Comparison of ENCODE assay signal across 1 mouse cellular context in the genomic region with DNA sequence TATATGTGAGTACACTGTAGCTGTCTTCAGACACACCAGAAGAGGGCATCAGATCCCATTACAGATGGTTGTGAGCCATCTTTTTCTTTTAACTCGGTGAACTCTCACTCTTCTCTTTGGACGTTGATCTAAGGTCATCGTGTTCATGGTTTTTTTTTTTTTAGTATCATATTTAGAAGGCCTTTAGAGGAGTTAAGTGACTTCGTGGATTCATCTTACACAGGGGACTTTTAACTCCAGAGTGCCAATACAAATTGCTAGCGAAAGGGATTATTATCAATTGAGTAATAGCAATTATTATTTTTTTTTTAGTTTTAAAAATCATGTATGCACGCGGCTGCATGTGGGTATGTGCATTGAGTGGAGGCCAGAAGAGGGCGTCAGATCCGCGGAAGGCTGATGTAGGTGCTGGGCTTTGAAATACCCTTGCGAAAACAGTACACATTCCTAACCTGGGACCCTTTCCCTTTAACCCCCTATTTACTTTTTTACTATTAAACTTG.
TF ChIP-seq lines count a peak whose summit lies in the region.

No protein-coding gene starts in this region.

TF ChIP-seq in CH12.LX, 34 proteins besides CTCF, POLR2A, EP300 and RAD21:
- TF ChIP-seq TCF12 (IDR thresholded peaks at IDR 0.05; ENCODE audit: low read depth, low read length) (no peak), MAZ (IDR thresholded peaks at IDR 0.05; ENCODE audit: low read depth, low read length) (no peak), BHLHE40 (IDR thresholded peaks at IDR 0.05; ENCODE audit: low read depth, low read length) (0 out of 2 replicates have a peak, but pooled peaks have one; percentile 10), IRF4 (IDR thresholded peaks at IDR 0.05; ENCODE audit: low read depth, low read length) (no peak), JUN (IDR thresholded peaks at IDR 0.05; ENCODE audit: insufficient read depth, low read depth, low read length) (no peak), JUND (conservative IDR thresholded peaks at IDR 0.05; ENCODE audit: low read depth, low read length) (no peak), RCOR1 (conservative IDR thresholded peaks at IDR 0.05; ENCODE audit: low read depth, low read length) (no peak), ZNF384 (IDR thresholded peaks at IDR 0.05; ENCODE audit: low read depth, low read length) (peak; percentile 71), POLR2AphosphoS2 (IDR thresholded peaks at IDR 0.05; ENCODE audit: low read depth, low read length) (no peak), UBTF (IDR thresholded peaks at IDR 0.05; ENCODE audit: low read depth, low read length) (no peak), SMC3 (IDR thresholded peaks at IDR 0.05; ENCODE audit: low read depth, low read length) (no peak; the same call in 1 of the 2 replicates), CHD2 (IDR thresholded peaks at IDR 0.05; ENCODE audit: low read length) (no peak), MXI1 (IDR thresholded peaks at IDR 0.05; ENCODE audit: low read depth, low read length) (no peak), MAX (IDR thresholded peaks at IDR 0.05; ENCODE audit: low read length) (no peak), ZMIZ1 (IDR thresholded peaks at IDR 0.05; ENCODE audit: low read depth, low read length) (no peak), CHD1 (IDR thresholded peaks at IDR 0.05; ENCODE audit: low read depth, low read length) (0 out of 2 replicates have a peak, but pooled peaks have one; percentile 72), PAX5 (IDR thresholded peaks at IDR 0.05; ENCODE audit: low read length) (no peak), MYC (IDR thresholded peaks at IDR 0.05; ENCODE audit: low read depth, low read length) (peak; percentile 60; the same call in 1 of the 2 replicates)
TF ChIP-seq in CH12.LX: peak in this region for 4.
